Mouse (Mus musculus) urinary bladder, postnatal 4 days (tissue): ENCODE results near the gene Matk.

Experiments
- DNase-seq, 2 experiments: peaks; one replicate each; pipeline ENCODE4 v3.0.0; 2021 to 2022; ENCODE audit warnings: low spot score in 2 of 2

Matk gene

DNA sequence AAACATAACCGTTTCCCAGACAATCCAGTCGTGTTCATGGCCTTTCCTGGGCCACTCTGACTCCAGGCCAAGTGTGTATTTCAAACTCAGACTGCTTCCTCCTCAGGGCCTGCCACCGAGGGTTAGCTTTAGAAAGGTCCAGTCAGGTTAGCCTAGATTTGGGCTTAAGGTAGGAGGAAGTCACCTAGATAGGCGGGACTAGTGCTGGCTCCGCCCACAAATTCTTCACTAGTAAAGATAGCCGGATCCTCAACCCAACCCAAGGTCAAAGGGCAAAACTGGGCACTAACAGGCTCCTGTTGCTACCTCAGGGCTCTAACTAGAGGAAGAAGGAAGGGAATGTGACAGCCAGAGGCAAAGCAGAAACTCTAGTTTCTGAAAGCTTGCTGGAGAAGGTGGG is 33.9 kb downstream of the Matk start:
- no peak for DNase-seq

DNA sequence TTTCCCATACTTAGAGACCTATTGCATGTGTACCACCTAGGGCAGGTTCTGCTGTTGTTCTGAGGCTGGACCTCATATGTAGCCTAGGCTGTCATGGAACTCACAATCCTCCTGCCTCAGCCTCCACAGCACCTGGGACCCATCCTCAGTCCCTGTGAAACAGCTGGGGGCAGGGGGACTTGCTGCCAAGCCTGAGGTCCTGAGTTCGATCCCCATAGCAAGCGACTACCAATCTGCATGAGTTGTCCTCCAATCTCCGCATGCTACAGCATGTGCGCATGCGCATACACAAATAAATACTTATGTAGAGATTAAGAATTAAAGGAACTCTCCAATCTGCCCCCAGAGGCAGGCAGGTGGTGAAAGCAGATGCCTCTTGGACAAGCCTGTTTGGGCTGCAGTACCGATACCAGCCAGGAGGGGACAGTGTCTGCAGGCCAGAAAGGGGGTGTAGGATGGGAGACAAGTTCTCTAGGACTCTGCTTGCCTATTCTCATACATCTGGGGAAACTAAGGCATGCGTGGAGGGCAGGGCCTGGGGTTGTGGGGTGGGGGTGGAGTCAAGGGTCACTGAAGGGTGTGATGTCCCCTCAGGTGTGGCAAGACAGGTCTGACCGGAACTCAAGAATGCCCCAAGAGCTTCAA is 34.9 kb downstream of the Matk start:
- DNase-seq, result peak in 1 of 2 experiments; percentile 75

GRCm38 (mm10) chr10:81288601-81289000 is 35.9 kb downstream of the Matk start:
- no peak for DNase-seq

GRCm38 (mm10) chr10:81289278-81289677 is 36.5 kb downstream of the Matk start:
- DNase-seq, result no peak

GRCm38 (mm10) chr10:81289811-81290210 is 37.1 kb downstream of the Matk start:
- DNase-seq, result no peak

DNA sequence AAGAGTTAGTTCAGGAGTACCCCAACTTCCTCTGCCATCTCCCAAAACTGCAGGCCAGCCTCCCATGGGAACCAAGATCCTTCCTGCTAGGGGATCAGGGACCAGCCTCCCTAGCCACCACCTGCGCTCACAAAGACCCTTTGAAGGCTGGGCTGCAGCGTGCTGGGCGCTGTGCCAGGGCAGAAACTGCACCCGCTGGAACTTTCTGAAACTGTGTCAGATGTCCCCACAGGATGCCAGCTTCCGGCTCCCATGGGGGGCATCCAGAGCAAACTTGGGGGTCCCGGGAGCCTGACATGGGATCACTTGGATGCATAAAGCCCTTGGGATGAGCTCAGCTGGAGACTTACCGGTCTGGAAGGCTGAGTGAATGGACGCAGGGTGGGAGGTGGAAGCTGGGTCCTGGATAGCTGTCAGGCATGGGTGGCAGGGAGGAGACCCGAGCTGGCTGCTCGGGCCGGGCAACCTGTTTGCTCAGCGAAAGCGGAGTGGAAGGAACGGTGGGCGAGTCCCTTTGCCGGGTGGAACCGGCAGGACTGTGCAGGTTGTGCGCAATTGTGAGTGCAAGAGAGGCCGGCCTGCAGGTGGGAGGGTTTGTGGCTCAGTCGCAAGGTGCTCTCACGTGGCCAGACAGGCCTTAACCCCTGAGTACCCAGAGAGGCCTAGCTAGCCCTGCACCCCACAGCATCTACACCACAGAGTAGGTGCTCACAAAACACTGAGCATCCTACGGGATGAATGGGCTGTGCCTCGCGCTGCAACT is 38.1 kb downstream of the Matk start:
- DNase-seq, result no peak

GRCm38 (mm10) chr10:81291511-81292104 is 38.9 kb downstream of the Matk start, which contains the start of gene Tjp3:
Gene Tjp3 (minus strand): TSS chr10:81291581.
- no peak for DNase-seq

DNA sequence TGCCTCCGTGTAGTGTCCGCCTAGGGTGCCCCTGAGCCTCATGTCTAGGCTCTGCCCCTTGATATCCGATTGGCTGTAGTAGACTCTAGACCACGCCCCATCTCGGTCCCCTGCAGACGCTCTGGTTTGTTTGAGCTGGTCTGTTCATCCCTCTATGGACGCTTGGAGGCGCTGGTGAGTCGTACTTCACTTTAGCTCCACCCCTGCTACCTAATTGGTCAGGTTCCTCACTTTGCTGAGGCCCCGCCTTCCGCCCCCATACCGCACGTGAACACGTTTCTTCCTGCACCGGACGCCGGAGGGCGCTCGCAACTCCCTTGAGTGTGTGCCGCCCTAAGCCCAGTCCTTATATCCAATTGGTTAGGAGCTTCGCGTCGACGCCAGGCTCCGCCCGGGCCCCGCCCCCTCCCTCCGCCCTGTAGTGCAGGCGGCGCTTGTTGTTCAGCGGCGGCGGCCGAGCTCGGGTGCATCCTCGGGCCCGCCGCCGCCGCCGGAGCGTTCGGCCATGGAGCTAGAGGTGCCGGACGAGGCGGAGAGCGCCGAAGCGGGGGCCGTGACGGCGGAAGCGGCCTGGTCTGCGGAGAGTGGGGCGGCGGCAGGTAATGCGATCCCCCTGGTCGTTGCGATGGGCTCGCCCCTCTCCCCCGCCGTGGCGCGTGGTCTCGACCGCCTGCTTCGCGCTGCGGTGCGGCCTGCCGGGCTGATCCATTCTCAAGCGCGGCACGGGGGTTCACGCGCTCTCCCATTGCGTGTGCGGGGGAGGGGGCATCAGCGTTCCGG is 40.0 kb downstream of the Matk start, which contains the start of gene Pip5k1c:
TSS of gene Pip5k1c (plus strand) at position 410 of the 780 bp plus-strand sequence.
- peak; percentile 98 to 99 for DNase-seq

- DNase-seq, result no peak
Observed at GRCm38 (mm10) chr10:81293334-81294030, 40.7 kb downstream of the Matk start.

GRCm38 (mm10) chr10:81294442-81294841 is 41.7 kb downstream of the Matk start:
- DNase-seq, result no peak

GRCm38 (mm10) chr10:81295185-81295584 is 42.5 kb downstream of the Matk start:
- DNase-seq, result no peak

- DNase-seq, result no peak
Observed at GRCm38 (mm10) chr10:81297246-81297645, 44.5 kb downstream of the Matk start.

- no peak for DNase-seq
Observed at GRCm38 (mm10) chr10:81297845-81298244, 45.1 kb downstream of the Matk start.

DNA sequence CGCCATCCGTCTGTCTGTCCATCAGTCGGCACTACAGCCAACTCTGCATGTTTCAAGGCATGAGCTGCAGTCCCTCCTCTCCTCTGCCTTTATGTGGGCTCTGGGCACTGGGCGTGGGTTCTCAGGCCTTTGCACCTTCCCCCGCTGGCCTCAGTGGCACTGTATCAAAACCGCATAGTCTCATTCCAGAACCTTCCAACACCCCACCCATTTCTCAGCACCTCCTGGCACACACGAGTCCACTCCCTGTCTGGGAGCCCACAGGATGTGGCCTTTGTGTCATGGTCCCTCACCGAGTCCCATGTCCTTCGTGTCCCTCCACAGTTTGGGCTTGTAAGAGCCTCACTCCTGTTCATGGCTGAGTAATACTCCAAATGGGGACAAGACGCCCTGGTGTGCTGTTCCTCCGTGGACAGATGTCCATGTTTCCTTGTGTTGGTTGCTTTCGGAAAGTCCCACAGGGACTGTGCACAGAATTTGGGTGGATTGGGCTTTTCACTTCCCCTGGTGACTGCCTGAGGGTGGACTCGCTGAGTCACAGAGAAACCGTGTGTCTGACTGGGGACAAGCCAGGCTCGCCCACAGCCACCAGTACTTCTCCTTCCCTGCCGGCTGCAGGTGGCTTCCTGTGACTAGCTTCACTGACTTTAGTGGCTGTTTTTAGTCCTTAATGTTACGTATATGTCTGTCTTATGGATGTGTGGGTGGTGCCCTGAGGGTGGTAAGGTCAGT is 45.8 kb downstream of the Matk start:
- DNase-seq, result no peak

DNA sequence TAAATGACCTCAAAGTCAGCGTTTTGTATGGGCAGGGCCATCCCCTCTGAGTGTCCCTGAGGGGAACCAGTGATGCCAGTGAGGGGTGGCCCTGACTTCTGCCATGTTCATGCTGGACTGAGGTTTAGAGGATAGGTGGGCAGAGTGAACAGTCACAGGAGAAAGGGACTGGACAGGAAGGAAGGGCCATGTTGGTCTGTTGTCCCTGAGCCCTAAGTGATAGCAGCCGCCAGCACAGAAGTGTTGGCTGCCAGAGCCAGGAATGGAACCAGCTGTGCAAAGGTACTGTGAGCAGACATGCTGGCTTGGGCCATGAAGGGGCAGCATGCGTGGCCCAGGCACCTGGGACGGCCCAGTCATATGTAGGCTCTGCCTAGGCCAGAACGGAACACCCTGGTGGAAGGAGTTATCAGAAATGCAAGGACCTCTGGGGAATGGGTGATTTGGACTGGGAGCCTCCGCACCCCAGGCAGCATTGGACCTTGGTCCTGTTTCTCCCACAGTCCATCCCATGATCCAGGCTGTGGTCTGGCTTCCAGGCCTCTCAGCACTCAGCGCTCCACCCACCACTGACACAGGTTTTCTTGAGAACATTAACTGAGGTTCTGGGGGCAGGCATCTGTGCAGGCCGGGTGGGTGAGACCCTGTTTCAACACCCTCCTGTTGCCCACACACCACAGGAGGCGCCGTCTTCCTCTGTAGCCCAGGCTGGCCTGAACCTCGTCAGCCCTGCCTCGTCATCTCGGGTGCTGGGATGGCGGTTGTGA is 47.0 kb downstream of the Matk start:
- DNase-seq, result no peak

DNA sequence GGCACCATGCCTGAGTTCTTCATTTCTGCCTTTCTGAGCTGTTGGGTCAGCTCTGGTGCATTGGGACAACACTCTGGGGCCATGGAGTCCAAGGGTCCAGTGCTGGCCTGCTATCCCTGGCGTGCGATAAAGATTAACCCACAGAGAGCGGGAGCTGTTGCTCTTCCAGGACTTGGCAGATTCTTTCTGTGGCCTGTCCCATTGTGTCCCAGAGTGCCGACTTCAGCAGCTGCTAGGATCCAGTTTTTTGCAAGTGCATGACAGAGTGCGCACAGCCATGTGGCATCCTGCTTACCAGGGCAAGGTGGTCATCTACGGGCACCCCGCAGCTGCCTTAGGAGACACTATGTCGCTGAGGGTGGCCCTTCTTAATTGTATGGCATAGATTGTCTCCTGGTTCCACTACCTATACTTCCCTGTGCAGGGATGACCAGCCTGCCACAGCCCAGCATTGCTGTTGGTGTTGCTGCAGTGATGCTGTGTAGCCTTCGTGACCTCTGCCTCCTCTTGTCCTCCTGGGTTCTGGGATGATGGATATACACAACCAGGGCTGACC is 47.7 kb downstream of the Matk start:
- DNase-seq, result no peak

- no peak for DNase-seq
Observed at GRCm38 (mm10) chr10:81301321-81301720, 48.6 kb downstream of the Matk start.

- no peak for DNase-seq
Observed at GRCm38 (mm10) chr10:81302288-81302687, 49.6 kb downstream of the Matk start.

DNA sequence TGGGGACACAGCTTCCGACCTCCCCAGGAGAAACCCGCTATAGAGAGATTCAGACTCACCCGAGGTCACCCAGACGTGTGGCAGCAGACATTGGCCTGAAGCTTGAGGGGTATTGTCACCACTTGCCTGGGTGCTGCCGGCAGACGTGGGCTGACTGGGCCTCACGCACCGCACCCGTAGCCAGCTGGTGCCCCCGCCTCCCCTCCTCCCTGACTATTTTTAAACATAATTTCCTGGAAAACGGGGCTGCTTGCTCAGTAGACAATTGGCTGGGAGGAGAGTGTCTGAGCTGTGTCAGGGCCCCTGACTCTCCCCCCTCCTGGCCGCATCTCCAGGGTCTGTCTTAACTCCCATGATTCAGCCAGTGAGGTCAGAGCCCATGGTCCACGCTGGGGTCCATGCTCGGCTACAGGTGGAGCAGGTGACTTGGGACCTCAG is 50.1 kb downstream of the Matk start:
- no peak for DNase-seq

DNA sequence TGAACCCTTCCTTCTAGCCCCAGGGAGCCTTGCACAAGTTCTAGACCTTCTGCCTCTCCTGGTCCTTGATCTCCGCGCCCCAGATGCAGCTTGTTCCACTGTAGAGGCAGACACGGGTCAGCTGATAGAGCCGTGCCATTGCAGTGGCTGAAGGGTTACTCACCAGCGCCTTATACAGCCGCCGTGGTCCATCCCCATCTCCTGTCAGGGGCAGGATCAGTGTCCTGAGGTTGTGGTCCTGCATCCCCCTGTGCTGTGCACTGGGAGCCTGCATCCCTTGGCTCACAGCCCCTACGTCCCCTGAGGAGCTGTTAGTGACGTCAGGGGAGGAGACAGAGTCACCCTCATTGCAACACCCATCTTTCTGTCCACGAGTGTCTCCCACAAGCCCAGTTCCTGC is 50.5 kb downstream of the Matk start:
- DNase-seq, result no peak
